Mouse (Mus musculus) embryonic facial prominence, embryonic 11.5 days (tissue): ENCODE results near the gene Ppm1b. TPM values are rescaled to one million over a fixed set of nuclear protein-coding genes. Genes with fewer than 3 reads are reported as not detected.

Source experiments
- ATAC-seq: fragments of 200-750 bp; cut with Nextera tagmentation; replicated peaks from 2 replicates; pipeline ENCODE4 v1.8.0; 2017; ENCODE audit warnings: low read depth; ENCODE audit not compliant: insufficient number of reproducible peaks, low FRiP score, low TSS enrichment
- DNase-seq: peaks from one replicate; pipeline ENCODE4 v3.0.0-alpha.2; 2015; ENCODE audit warnings: low spot score
- H3K27ac ChIP-seq: fragments of 300-500 bp; sonication (generic); replicated peaks from 2 replicates; pipeline ENCODE4 v1.5.1; 2014; ENCODE audit warnings: mild to moderate bottlenecking, low read depth, low read length, control low read depth
- H3K27me3 ChIP-seq: fragments of 300-500 bp; sonication (generic); 2 replicates; pipeline ENCODE4 v1.6.1; 2014; ENCODE audit warnings: mild to moderate bottlenecking, low read length, moderate library complexity, mixed read lengths; ENCODE audit not compliant: control insufficient read depth, insufficient read depth
- H3K36me3 ChIP-seq: fragments of 300-500 bp; sonication (generic); replicated peaks from 2 replicates; pipeline ENCODE4 v1.6.1; 2014; ENCODE audit warnings: low read depth, mild to moderate bottlenecking, low read length, moderate library complexity, mixed read lengths; ENCODE audit not compliant: control insufficient read depth, insufficient read depth
- H3K4me1 ChIP-seq: fragments of 300-500 bp; sonication (generic); 2 replicates; pipeline ENCODE4 v1.6.1; 2014; ENCODE audit warnings: low read length, mixed read lengths; ENCODE audit not compliant: control insufficient read depth, insufficient read depth
- H3K4me2 ChIP-seq: fragments of 300-500 bp; sonication (generic); 2 replicates; pipeline ENCODE4 v1.6.1; 2014; ENCODE audit warnings: low read depth, mild to moderate bottlenecking, control low read depth, low read length, moderate library complexity
- H3K4me3 ChIP-seq: fragments of 300-500 bp; sonication (generic); 2 replicates; pipeline ENCODE4 v1.5.1; 2014; ENCODE audit warnings: low read depth, low read length, control low read depth
- H3K9ac ChIP-seq: fragments of 300-500 bp; sonication (generic); replicated peaks from 2 replicates; pipeline ENCODE4 v1.6.1; 2014; ENCODE audit warnings: mild to moderate bottlenecking, control low read depth, low read length
- H3K9me3 ChIP-seq: fragments of 300-500 bp; sonication (generic); replicated peaks from 2 replicates; pipeline ENCODE4 v1.6.1; 2016; ENCODE audit warnings: mild to moderate bottlenecking, low read length, inconsistent platforms, mixed read lengths; ENCODE audit not compliant: control insufficient read depth
- WGBS: fragments of 180-500 bp; shearing (Covaris S2); extraction: QIAGEN DNeasy Blood & Tissue Kit; methylation state at CpG from one replicate; pipeline ENCODE4 v1.1.7; 2014; 5-methylcytosine and 5-hydroxymethylcytosine counted together
- polyA plus RNA-seq: library from polyadenylated mRNA; unstranded; fragments of >200 nt; fragmentation: Nextera tagmentation; extraction: Ambion mirVana; gene quantifications from 2 replicates; pipeline ENCODE4 v1.2.1, GENCODE M21; 2014

Gene Ppm1b
- polyA plus RNA-seq, 1 experiment from 2014 or later = 93.9 TPM

DNA sequence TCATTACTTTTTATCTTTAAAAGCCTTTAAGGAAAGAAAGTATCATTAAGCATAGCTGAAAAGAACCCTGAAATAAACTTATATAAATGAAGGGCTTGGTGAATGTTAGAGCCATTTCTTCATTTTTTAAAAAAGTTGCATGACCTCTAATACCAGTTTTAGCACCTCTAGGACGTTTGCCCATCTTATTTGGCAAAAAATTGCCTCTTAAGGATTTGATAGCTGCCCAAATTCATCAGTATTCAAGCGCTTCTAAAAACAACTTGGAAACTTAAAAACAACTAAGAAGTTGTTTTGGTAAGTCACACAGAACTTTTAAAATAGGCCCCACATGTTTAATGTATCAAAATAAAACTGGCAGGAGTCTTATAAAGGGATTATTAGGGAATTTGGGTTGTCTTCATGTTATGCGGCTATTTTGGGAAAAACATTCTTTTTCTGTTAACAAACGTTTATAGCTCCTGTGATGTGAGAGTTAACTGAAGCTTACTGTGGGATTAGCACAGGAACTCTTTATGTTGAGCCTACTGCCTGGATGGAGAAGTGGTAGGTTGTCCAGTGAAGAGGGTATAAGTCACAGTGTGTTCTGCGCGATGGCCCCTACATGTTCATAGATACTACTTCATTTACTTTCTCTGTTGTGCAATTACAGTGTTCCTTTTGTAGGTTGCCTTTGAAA lies 2.6 kb downstream of the Ppm1b start:
- H3K36me3 ChIP-seq = no peaks in the 10 kb centered on the region; the same call in 1 of the 2 replicates
- H3K9me3 ChIP-seq = no peaks in the 10 kb centered on the region
- peak overlapping the region; percentile 96 for H3K4me3 ChIP-seq
- H3K4me2 ChIP-seq = peak overlapping the region; percentile 56
- 38% methylated on average over 6 of the region's 6 CpGs for WGBS
- no peaks in the 10 kb centered on the region for H3K4me1 ChIP-seq
- H3K27me3 ChIP-seq = no peaks in the 10 kb centered on the region
- H3K9ac ChIP-seq = peak overlapping the region; percentile 96; the same call in 1 of the 2 replicates
- H3K27ac ChIP-seq = no peak overlapping the region
- ATAC-seq (no peak), DNase-seq (no peak)

DNA sequence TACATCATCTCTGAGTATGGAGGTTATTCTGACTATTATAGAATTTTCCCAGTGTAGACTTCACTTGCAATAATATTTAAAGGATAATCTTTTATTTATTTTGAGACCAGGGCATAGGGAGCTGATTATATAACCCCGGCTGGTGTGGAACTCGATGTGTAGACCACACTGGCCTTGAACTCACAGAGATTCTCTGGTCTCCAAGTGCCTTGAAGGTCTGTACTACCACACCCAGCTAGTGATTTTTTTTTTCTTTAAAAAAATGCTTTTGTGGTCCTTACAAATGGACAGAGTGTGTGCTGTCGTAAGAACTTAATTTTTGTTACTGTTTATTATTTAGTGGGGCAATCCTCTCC lies 3.1 kb downstream of the Ppm1b start:
- H3K9me3 ChIP-seq = no peaks in the 10 kb centered on the region
- 62% methylated on average over 3 of the region's 3 CpGs for WGBS
- no peaks in the 10 kb centered on the region; the same call in 1 of the 2 replicates for H3K36me3 ChIP-seq
- H3K9ac ChIP-seq = no peak overlapping the region
- no peaks in the 10 kb centered on the region for H3K4me1 ChIP-seq
- no peaks in the 10 kb centered on the region for H3K27me3 ChIP-seq
- ATAC-seq (no peak), DNase-seq (no peak)
- peak overlapping the region; percentile 56 for H3K4me2 ChIP-seq
- no peak overlapping the region for H3K27ac ChIP-seq
- H3K4me3 ChIP-seq = peak overlapping the region; percentile 96

DNA sequence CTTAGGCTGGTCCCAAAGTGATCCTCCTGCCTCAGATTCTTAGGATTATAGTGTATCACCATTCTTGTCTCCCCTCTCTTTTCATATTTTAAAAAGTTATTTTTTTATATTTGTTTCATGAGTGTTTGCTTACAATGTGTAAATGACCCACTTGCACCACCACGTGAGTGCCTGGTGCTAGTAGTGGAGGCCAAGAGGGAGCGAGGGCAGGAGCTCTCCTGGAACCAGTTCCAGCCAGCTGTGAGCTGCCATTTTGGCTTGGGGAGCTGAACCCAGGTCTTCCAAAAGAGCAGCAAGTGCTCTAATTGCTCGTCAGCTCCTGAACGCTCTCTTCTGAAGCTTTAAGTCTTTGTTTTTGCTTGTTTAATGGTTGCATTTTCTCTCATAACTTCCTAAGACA lies 3.6 kb downstream of the Ppm1b start:
- H3K4me3 ChIP-seq = no peak overlapping the region
- H3K4me1 ChIP-seq = no peaks in the 10 kb centered on the region
- H3K36me3 ChIP-seq = no peaks in the 10 kb centered on the region; the same call in 1 of the 2 replicates
- no peak overlapping the region for H3K27ac ChIP-seq
- WGBS = 74% methylated on average over 4 of the region's 4 CpGs
- no peaks in the 10 kb centered on the region for H3K27me3 ChIP-seq
- ATAC-seq (no peak), DNase-seq (no peak)
- no peak overlapping the region for H3K9ac ChIP-seq
- no peak overlapping the region for H3K4me2 ChIP-seq
- H3K9me3 ChIP-seq = no peaks in the 10 kb centered on the region

DNA sequence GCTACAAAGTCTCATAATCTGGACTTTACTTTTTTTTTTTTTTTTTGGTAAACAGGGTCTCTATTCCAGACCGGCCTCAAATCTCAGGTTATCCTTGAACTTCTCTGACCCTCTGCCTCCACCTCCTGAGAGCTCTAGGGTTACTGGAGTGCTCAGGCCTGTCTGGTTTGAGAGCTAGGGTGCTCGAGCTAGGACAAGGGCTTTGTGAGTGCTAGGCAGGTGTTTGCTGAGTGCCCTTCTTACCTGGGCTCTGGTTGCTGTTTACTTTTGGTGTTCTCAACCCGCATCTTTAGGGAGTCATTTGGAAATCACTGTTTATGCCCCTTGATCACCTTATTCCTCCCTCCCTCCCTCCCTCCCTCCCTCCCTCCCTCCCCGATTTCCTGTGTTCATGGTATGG lies 5.5 kb downstream of the Ppm1b start:
- no peaks in the 10 kb centered on the region for H3K9me3 ChIP-seq

DNA sequence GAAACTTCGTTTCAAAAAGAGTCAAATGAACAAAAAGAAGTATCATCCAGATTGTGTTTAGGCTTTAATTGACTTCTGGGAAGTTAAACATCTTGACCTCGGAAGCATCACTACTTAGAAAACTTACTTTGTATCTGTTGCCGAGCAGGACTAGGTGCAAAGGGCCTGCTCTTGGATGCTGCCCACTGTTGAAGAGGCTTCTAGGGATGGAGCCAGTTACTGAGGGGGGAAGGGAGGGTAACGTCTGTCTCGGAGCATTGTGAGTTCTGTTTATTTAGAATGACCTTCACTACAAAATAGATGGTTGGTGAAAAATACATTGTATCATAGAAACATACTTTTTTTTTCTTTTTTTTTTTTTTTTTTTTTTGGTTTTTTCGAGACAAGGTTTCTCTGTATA lies 7.1 kb downstream of the Ppm1b start:
- no peaks in the 10 kb centered on the region for H3K4me1 ChIP-seq
- H3K4me2 ChIP-seq = no peak overlapping the region
- no peaks in the 10 kb centered on the region for H3K9me3 ChIP-seq
- 89% methylated on average over 6 of the region's 6 CpGs for WGBS
- H3K36me3 ChIP-seq = no peaks in the 10 kb centered on the region; the same call in 1 of the 2 replicates
- no peak overlapping the region for H3K9ac ChIP-seq
- no peak overlapping the region for H3K4me3 ChIP-seq
- ATAC-seq (no peak), DNase-seq (no peak)
- no peak overlapping the region for H3K27ac ChIP-seq
- H3K27me3 ChIP-seq = no peaks in the 10 kb centered on the region

More for the DNA sequence above, 5.5 kb downstream of the Ppm1b start:
- no peak for ATAC-seq
- Histone ChIP-seq H3K27ac (no peak overlapping the region), H3K4me3 (no peak overlapping the region), H3K4me1 (no peaks in the 10 kb centered on the region), H3K9ac (no peak overlapping the region), H3K27me3 (no peaks in the 10 kb centered on the region), H3K36me3 (no peaks in the 10 kb centered on the region; the same call in 1 of the 2 replicates), H3K4me2 (no peak overlapping the region)
- WGBS = 79% methylated on average over 4 of the region's 4 CpGs
- DNase-seq = no peak

DNA sequence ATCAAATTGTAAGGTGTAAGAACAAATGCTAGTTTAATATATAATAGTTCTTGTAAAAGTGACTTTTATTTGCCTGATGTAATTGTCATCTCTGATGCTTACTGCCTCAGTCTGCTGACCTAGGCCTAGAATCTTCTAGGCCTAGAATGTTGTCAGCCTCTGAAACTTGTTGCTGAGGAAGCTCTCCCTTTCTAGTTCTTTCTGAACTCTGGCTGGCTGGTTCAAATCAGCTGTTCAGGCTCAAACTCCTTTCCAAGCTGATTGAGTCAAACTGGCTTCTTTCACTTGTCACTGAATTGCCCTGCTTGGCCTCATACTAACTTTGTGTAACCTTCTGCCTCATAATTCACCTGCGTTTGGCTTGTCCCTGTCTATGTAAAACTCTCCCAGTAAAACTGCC lies 9.7 kb downstream of the Ppm1b start:
- no peaks in the 10 kb centered on the region for H3K4me1 ChIP-seq
- no peak overlapping the region for H3K27ac ChIP-seq
- H3K27me3 ChIP-seq = no peaks in the 10 kb centered on the region
- H3K4me2 ChIP-seq = no peak overlapping the region
- H3K36me3 ChIP-seq = no peaks in the 10 kb centered on the region; the same call in 1 of the 2 replicates
- WGBS = 97% methylated on average over 1 of the region's 1 CpGs
- no peak overlapping the region for H3K4me3 ChIP-seq
- no peak for ATAC-seq
- DNase-seq = no peak
- H3K9me3 ChIP-seq = no peaks in the 10 kb centered on the region
- H3K9ac ChIP-seq = no peak overlapping the region

DNA sequence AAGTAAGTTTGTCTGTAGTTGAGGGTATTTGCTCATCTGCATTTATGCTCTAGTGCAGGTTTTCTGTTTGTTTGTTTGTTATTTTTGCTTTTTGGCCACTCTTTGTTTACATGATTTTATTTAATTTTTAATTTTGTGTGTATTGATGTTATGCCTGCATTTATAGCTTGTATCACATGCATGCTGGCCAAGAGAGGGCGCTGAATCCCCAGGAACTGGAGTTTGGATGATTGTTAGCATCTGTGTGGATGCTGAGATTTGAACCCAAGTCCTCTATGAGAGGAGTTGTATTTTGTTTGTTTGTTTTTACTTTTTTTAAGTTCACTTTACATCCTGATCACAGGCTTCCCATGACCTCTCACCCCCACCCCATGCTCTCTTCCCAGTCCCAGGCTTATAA lies 10.5 kb downstream of the Ppm1b start:
- Histone ChIP-seq H3K4me2 (no peak overlapping the region), H3K4me1 (no peaks in the 10 kb centered on the region), H3K27me3 (no peaks in the 10 kb centered on the region), H3K9me3 (no peaks in the 10 kb centered on the region), H3K36me3 (no peaks in the 10 kb centered on the region), H3K9ac (no peak overlapping the region), H3K4me3 (no peak overlapping the region), H3K27ac (no peak overlapping the region)
- ATAC-seq = no peak
- no peak for DNase-seq
- WGBS = 75% methylated on average over 1 of the region's 1 CpGs

DNA sequence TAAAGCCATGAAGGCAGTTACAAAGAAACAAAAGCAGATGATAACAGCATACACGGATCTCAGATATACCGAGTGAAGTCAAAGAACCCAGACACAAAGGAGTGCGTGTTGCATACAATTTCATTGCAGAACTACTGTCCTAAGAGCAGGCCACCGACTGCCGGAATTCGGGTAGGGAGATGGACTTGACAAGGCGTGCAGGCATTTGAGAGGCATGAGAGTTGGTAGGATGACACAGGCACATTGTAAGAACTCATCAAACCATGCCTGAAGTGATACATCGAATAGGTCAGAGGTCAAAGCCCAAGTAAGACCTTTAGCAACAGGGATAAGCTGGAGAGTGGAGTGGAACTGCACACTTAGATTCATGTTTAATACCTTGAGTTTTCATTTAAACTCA lies 13.4 kb downstream of the Ppm1b start:
- no peak overlapping the region for H3K4me2 ChIP-seq
- H3K9me3 ChIP-seq = no peaks in the 10 kb centered on the region
- H3K36me3 ChIP-seq = no peaks in the 10 kb centered on the region
- WGBS = 72% methylated on average over 8 of the region's 8 CpGs
- no peak overlapping the region for H3K27ac ChIP-seq
- no peaks in the 10 kb centered on the region for H3K27me3 ChIP-seq
- DNase-seq = no peak
- no peak overlapping the region for H3K4me3 ChIP-seq
- no peak for ATAC-seq
- no peak overlapping the region for H3K9ac ChIP-seq
- no peaks in the 10 kb centered on the region for H3K4me1 ChIP-seq
